Mouse (Mus musculus): ENCODE measurements around the gene Tdrd9. TPM values are rescaled to one million over a fixed set of nuclear protein-coding genes. Genes with fewer than 3 reads are reported as not detected.

The Tdrd9 gene
- polyA plus RNA-seq, 1 experiment = not detected

GRCm38 (mm10) chr12:112077651-112078050 is 106.3 kb downstream of the Tdrd9 start:
- no peaks in the 10 kb centered on the region for H3K4me1 ChIP-seq (ENCODE audit: control insufficient read depth, insufficient read depth, low read length)
- no peak overlapping the region for H3K4me3 ChIP-seq (ENCODE audit: insufficient read depth, low read length)
- TF ChIP-seq POLR2A (IDR thresholded peaks at IDR 0.05; ENCODE audit: low read depth, low read length) (no peak), CTCF (IDR thresholded peaks at IDR 0.05; ENCODE audit: borderline replicate concordance, insufficient read depth, low read length) (peak; percentile 98)
- H3K27ac ChIP-seq (ENCODE audit: insufficient read depth, low read length) = no peak overlapping the region

DNA sequence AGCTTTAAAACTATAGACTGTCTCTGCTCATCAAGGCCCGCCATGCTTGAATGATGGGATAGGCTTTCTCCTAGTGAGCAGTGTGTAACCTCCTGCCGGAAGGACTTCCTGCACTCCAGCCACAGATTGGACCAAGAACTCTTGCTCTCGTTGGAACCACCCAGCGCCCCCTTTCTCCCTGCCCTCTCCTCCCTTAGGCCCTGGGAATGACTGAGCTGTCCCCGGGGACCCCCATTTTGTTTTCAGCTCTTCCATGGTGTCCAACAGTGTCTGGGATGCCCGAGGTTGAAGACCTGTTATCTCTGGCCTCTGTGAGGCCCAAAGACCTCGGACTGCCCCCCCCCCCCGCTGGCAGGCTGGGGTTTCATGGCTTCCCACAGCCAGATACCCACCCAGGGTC is 108.6 kb downstream of the Tdrd9 start:
- Histone ChIP-seq H3K4me3 (ENCODE audit: insufficient read depth, low read length) (no peak overlapping the region), H3K4me1 (ENCODE audit: control insufficient read depth, insufficient read depth, low read length) (no peaks in the 10 kb centered on the region), H3K27ac (ENCODE audit: insufficient read depth, low read length) (no peak overlapping the region)
- no peak for TF ChIP-seq POLR2A (IDR thresholded peaks at IDR 0.05; ENCODE audit: low read depth, low read length)
- no peak for TF ChIP-seq CTCF (IDR thresholded peaks at IDR 0.05; ENCODE audit: borderline replicate concordance, insufficient read depth, low read length)

DNA sequence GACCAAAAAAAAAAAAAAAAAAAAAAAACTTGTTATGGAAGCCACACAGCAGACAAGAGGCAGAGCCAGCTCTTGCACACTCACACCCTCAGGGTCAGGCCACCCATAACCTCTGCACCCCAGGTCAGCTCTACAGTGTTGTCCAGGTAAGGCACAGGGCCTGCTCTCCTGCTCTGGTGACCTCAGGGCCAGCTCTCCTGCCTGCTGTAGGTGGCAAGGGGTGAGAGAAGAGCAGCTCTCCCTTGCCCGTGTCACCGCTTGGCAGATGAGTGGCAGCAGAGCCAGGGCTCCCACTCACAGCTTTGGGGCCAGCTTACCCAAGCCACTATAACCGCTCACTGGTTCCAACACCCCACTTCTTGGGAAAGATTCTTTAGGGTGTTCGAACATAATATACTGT is 109.6 kb downstream of the Tdrd9 start:
- TF ChIP-seq CTCF (IDR thresholded peaks at IDR 0.05; ENCODE audit: borderline replicate concordance, insufficient read depth, low read length) (no peak), POLR2A (IDR thresholded peaks at IDR 0.05; ENCODE audit: low read depth, low read length) (no peak)
- no peaks in the 10 kb centered on the region; the same call in 1 of the 2 replicates for H3K4me1 ChIP-seq (ENCODE audit: control insufficient read depth, insufficient read depth, low read length)
- no peak overlapping the region for H3K4me3 ChIP-seq (ENCODE audit: insufficient read depth, low read length)
- H3K27ac ChIP-seq (ENCODE audit: insufficient read depth, low read length) = no peak overlapping the region

DNA sequence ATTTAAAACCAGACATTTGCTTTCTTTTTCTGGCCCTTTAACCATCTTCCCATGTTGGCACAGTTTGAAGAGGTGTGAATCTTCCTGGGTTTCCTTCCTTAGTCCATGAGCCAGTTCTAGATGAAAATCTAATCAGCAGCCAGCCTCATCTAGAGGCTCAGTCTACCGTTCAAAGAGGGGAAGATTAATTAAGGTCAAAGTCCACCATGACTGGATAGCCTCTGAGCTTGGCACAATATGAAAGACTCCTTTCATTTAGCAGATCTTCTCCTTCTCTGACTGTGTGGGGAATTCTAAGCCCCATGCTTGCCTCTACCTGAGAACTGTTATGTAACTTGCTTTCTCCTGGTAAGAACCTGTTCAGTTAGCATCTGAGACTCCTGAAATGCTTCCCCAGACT is 110.9 kb downstream of the Tdrd9 start:
- Histone ChIP-seq H3K27ac (ENCODE audit: insufficient read depth, low read length) (no peak overlapping the region), H3K4me3 (ENCODE audit: insufficient read depth, low read length) (no peak overlapping the region), H3K4me1 (ENCODE audit: control insufficient read depth, insufficient read depth, low read length) (no peaks in the 10 kb centered on the region; the same call in 1 of the 2 replicates)
- TF ChIP-seq POLR2A (IDR thresholded peaks at IDR 0.05; ENCODE audit: low read depth, low read length) = no peak
- TF ChIP-seq CTCF (IDR thresholded peaks at IDR 0.05; ENCODE audit: borderline replicate concordance, insufficient read depth, low read length) = no peak

DNA sequence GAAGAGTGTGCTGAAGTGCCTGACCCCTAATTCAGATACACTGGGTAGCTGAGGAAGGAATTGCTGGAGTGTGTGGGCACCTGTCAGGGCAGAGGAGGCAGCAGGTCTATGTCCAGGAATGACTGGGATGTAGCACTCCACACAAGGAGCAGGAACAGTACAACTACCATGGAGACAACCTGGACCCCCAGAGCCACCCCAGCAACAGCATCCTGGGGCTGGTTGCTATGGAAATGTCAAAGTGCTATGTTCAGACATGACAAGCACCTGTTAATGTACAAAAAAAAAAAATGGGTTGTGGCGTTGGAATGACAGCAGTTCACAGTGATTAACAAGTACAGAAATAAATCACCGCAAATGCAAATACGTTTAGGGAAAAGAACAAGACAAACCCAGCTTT is 114.9 kb downstream of the Tdrd9 start:
- Histone ChIP-seq H3K4me3 (ENCODE audit: insufficient read depth, low read length) (no peak overlapping the region), H3K4me1 (ENCODE audit: control insufficient read depth, insufficient read depth, low read length) (no peaks in the 10 kb centered on the region; the same call in 1 of the 2 replicates), H3K27ac (ENCODE audit: insufficient read depth, low read length) (no peak overlapping the region)
- TF ChIP-seq CTCF (IDR thresholded peaks at IDR 0.05; ENCODE audit: borderline replicate concordance, insufficient read depth, low read length) (no peak), POLR2A (IDR thresholded peaks at IDR 0.05; ENCODE audit: low read depth, low read length) (no peak)

GRCm38 (mm10) chr12:112086726-112087125 is 115.4 kb downstream of the Tdrd9 start:
- TF ChIP-seq POLR2A (IDR thresholded peaks at IDR 0.05; ENCODE audit: low read depth, low read length) = no peak
- TF ChIP-seq CTCF (IDR thresholded peaks at IDR 0.05; ENCODE audit: borderline replicate concordance, insufficient read depth, low read length) = no peak
- Histone ChIP-seq H3K4me3 (ENCODE audit: insufficient read depth, low read length) (no peak overlapping the region), H3K4me1 (ENCODE audit: control insufficient read depth, insufficient read depth, low read length) (no peaks in the 10 kb centered on the region; the same call in 1 of the 2 replicates), H3K27ac (ENCODE audit: insufficient read depth, low read length) (no peak overlapping the region)

- H3K27ac ChIP-seq (ENCODE audit: insufficient read depth, low read length) = no peak overlapping the region
- H3K4me3 ChIP-seq (ENCODE audit: insufficient read depth, low read length) = no peak overlapping the region
- no peaks in the 10 kb centered on the region; the same call in 1 of the 2 replicates for H3K4me1 ChIP-seq (ENCODE audit: control insufficient read depth, insufficient read depth, low read length)
- TF ChIP-seq POLR2A (IDR thresholded peaks at IDR 0.05; ENCODE audit: low read depth, low read length) = no peak
- no peak for TF ChIP-seq CTCF (IDR thresholded peaks at IDR 0.05; ENCODE audit: borderline replicate concordance, insufficient read depth, low read length)
Observed at GRCm38 (mm10) chr12:112088609-112089324, 117.4 kb downstream of the Tdrd9 start.

GRCm38 (mm10) chr12:112091054-112091453 is 119.7 kb downstream of the Tdrd9 start:
- no peak for TF ChIP-seq POLR2A (IDR thresholded peaks at IDR 0.05; ENCODE audit: low read depth, low read length)
- peak; percentile 93; the same call in 1 of the 2 replicates for TF ChIP-seq CTCF (IDR thresholded peaks at IDR 0.05; ENCODE audit: borderline replicate concordance, insufficient read depth, low read length)
- Histone ChIP-seq H3K27ac (ENCODE audit: insufficient read depth, low read length) (no peak overlapping the region), H3K4me3 (ENCODE audit: insufficient read depth, low read length) (no peak overlapping the region), H3K4me1 (ENCODE audit: control insufficient read depth, insufficient read depth, low read length) (no peaks in the 10 kb centered on the region)

DNA sequence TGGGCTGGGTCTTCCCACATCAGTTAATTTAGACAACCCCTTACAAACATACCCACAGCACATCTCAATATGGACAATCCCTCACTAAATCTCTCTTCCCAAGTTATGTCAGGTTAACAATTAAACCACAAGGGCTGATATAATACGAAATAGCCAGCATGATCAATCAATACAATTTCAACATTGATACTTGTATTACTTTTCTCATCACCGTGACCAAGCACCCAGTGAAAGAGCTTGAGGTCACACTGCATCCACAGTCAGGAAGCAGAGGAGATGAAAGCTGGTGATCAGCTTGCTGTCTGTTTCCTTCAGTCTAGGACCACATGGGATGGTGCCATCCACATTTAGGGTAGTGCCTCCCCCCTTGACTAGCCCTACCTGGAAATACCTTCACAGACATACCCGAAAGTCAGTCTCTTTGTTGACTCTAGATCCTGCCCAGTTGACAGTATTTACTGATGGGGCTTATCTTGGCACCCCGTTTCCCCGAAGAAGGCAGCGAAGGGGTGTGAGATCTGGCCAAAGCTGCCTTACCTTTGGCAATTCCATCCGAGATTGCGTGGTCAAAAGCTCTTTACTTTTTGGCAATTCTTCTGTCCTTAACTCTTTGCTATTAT is 123.0 kb downstream of the Tdrd9 start:
- no peaks in the 10 kb centered on the region for H3K4me1 ChIP-seq (ENCODE audit: control insufficient read depth, insufficient read depth, low read length)
- H3K4me3 ChIP-seq (ENCODE audit: insufficient read depth, low read length) = no peak overlapping the region
- TF ChIP-seq CTCF (IDR thresholded peaks at IDR 0.05; ENCODE audit: borderline replicate concordance, insufficient read depth, low read length) (no peak), POLR2A (IDR thresholded peaks at IDR 0.05; ENCODE audit: low read depth, low read length) (no peak)
- H3K27ac ChIP-seq (ENCODE audit: insufficient read depth, low read length) = no peak overlapping the region

DNA sequence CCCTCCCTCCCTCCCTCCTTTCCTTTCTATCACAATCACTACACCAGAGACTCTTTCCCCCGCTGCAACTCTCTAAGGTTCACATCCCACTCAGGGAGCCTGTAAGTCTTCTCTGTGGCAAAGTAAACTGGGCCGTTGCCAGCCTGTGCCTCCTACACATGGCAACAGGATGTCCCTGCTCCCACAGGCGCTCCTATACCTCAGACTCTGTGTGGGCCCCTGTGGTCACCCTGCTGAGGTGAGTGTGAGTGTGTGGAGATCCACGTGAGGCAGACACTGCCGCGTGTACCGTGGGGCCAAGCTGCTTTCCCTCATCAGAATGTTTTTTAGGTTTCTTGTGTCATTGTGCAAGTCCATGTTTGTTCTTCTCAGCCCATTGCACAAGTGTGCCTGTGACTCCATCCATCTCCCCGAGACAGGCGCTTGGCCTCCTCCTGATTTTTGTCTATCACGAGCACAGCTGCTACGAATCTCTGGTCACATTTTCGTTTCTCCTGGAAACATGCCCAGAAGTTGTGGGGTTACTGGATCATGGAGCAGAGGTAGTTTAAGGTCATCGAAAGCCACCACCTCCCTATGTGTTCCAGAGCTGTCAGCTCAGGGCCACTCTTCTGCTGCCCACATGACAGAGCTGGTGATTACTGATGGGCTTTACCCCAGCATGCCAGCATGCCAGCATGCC is 124.8 kb downstream of the Tdrd9 start:
- Histone ChIP-seq H3K4me1 (ENCODE audit: control insufficient read depth, insufficient read depth, low read length) (no peaks in the 10 kb centered on the region), H3K27ac (ENCODE audit: insufficient read depth, low read length) (no peak overlapping the region), H3K4me3 (ENCODE audit: insufficient read depth, low read length) (no peak overlapping the region)
- TF ChIP-seq POLR2A (IDR thresholded peaks at IDR 0.05; ENCODE audit: low read depth, low read length) (no peak), CTCF (IDR thresholded peaks at IDR 0.05; ENCODE audit: borderline replicate concordance, insufficient read depth, low read length) (no peak)

Measured in embryonic fibroblast, embryonic 13.5 days (primary cell).